Mouse (Mus musculus) granulocyte monocyte progenitor cell, adult 5-6 weeks (primary cell): ENCODE results near the gene Dclk2. TPM values are rescaled to one million over a fixed set of nuclear protein-coding genes. Genes with fewer than 3 reads are reported as not detected.

ENCODE experiments used
- ATAC-seq: replicated peaks from 2 replicates; pipeline ENCODE4 v1.8.0; 2016; ENCODE audit warnings: mild to moderate bottlenecking, moderate TSS enrichment, inconsistent platforms; ENCODE audit not compliant: poor library complexity, severe bottlenecking
- total RNA-seq, 2 experiments: library from RNA; stranded (forward) in 1 of 2; stranded (reverse) in 1 of 2; fragments of 200-712, 200-1000 nt in 1 of 2; fragments of >200 nt in 1 of 2; fragmentation: Nextera tagmentation in 1 of 2; gene quantifications; 2 replicates each; pipeline ENCODE4 v1.2.3; 2014 to 2017

Gene Dclk2
- total RNA-seq, 2 experiments from 2014 or later: under 0.01 to 0.62 TPM

DNA sequence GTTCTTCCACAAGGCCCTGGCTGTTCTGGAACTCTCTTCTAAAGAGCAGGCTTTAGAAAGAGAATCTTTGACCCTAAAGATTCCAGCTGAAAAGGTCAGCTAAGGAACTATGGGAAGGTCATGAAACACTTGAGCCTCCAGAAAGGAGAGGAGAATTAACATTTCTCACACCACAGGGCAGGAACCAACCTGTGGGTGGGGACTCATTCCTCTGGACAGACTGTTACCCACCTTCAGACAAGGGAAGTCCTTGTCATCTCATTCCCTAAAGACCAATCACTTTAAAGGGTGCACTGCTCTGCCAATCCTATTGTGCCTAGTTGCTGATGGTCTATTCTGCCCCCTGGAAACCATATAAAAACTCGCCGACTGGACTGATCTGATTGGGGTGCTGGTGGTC is 73.1 kb downstream of the Dclk2 start:
- no peak for ATAC-seq

DNA sequence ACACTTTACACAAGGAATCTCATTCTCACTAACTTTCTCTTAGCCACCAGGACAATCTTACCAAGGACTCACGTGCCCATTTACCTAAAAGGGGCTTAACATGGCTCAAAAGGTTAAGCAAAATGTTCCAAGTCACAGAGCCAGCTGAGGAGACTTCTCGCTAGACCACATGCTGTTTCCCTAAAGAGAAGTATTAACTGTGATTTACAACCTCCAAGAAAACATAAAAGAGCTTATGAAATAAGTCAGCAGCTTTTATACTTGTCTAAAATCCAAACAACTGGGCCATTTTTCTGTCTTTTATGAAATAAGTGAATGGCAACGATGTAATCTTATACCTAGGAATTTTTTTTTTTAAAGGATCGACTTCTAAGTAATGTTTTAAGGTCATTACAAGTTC is 74.6 kb downstream of the Dclk2 start:
- ATAC-seq: no peak

DNA sequence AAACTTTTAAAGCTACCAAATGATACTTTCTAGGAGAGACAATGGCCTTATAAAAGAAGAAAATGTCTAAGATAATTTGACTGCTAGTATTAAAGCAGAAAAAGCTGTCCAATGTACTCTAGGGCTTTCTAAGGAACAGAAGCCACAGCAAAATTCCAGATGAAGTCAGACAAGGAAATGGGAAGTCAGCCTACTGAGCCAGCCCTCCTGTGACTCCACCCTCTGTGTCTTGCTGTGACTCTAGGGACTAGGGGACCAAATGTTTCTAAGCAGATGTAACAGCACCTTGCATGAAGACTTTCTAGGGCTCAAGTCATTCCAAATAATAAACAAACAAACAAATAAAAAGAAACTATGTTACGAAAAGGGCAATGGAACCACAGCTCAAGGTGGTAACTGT is 75.1 kb downstream of the Dclk2 start:
- no peak for ATAC-seq

DNA sequence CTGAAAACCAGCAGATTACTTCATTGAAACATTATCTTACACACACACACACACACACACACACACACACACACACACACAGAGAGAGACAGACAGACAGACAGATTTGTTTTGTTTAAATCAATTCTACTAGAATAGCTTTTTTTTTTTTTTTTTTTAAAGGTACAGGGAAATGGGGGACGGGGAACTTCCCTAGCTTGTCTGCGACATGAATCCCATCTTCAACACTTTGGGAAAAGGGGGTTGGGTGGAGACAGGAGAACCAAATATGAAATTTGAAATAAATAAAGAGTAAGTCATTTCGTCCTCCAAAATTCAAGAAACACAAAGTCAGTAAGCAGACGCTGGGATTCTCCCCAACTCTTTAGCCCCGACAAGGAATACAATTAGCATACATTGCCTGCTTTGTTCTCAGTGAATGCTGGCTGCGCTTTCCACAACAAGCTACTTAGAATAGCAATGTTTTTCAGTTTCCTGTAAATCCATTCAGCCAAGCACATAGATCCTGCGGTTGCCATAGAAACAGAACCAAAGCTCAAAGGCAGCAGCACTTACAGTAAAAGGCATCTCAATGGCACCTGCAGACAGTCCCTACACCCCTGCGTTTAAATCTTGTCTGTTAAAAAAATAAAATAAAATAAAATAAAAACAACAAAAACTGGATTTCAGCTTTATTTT is 75.7 kb downstream of the Dclk2 start:
- no peak for ATAC-seq

DNA sequence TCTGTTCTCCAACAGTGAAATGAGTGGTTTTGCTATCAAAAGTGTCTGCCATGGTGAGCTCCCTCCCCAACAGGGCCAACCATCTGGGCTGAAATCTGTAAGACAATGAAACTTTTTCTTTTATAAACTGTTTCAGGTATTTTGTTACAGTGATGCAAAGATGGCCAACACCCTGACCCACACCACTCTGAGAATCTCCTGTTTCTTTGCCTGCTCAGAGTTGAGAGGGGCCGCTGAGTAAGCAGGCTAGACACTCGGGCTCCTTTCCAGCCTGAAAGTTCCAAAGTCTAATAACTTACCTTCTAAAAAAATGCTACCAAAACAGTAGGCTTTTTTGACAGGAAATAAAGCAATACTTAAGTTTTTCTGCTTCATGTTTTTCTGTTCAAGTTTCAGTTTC is 78.2 kb downstream of the Dclk2 start:
- ATAC-seq: no peak

DNA sequence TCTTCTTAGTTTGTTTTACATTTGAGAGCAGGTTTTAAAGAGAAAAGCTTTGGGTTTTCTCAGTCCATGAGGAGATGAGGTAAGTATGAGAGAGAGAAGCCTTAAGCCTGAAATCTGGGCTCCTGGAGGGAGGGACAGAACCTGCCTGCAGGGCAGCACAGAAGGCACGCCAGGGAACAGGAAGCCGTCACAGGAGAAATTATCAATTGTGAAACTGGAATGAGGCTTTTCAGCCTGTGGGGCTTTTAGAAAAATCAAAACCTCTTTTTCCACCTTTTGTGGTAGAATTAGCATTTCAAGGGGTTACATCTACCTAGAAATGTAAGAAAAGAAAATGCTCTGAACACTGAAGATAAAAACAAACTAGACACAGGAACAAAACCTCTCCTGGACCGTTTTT is 81.0 kb downstream of the Dclk2 start:
- ATAC-seq: no peak

DNA sequence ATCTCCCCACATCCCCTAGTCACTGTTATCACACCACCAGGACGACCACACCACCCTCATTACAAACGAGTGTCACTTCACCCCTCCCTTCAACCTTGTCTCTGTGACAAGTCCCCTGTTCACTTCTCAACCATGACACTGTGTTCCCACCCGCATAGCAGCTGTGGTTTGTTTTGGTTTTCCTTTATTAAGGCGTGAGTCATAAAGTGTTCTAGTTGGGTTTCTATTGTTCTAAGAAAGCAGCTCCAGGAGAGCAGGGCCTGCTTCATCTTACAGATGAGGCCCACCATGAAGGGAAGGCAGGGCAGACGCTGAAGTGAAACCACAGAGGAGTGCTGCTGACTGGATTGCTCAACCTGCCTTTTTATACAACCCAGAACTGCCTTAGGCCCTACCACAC is 83.3 kb downstream of the Dclk2 start:
- peak; percentile 50 for ATAC-seq

DNA sequence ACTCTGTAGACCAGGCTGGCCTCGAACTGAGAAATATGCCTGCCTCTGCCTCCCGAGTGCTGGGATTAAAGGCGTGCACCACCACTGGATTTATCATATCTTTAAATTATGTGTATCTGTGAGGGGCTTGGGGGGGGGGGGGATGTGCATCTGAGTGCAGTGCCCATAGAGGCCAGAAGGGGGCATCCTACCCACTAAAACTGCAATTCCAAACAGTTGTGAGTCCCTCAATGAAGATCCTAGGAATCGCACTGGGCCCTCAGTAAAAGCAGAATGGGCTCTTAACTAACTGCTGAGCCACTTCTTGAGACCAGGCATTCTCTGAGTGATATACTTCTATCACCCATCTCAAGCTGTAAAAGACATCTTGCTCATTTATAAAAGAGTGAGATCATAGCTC is 85.5 kb downstream of the Dclk2 start:
- ATAC-seq: no peak

DNA sequence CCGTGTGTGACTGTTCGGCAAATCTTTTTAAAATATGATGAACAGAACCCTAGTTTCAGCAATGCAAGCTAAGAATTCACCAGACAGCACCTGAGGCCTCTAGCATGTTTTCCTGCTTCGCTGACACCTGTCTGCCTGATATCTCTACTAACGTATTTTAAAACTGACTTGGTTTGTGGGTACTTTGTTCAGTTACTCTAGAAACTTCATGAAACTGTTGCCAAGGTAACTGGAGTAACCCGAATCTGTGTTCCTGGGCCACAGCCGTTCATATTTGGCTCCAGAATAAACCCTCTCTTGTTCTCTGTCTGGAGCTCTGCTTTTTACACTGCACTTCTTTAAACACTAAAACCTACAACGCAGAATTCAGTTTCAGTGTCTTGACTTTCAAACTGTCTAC is 86.3 kb downstream of the Dclk2 start:
- ATAC-seq: no peak

DNA sequence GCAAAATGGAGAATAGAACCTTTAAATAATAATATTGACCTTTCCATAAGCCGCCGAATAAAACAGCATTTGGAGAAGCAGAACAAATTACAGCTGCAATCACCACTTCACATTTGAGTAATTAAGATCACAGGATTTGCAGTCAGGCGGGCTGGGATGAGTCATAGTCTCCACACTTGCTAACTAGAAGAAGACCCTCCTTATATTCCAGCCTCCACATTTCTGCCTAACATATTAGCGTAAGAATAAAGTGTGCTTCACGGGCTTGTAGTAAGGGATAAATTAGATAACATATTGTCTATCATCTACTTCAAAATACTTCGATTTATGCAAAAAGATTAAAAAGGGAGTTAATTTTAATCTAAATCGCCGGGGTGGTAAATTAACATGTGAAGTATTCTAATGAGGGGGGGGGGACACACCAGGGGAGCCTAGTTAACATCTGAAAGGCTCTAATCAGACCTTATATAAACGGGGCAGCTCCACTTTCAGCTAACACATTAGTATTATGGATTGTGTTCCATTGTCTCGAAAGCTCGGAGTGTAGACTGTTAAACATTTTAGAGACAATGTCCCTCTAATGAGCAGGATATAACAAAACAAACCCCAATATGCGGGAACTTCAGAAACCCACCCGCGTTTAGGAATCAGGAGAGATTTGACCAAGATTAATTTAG is 87.9 kb downstream of the Dclk2 start:
- ATAC-seq: no peak

DNA sequence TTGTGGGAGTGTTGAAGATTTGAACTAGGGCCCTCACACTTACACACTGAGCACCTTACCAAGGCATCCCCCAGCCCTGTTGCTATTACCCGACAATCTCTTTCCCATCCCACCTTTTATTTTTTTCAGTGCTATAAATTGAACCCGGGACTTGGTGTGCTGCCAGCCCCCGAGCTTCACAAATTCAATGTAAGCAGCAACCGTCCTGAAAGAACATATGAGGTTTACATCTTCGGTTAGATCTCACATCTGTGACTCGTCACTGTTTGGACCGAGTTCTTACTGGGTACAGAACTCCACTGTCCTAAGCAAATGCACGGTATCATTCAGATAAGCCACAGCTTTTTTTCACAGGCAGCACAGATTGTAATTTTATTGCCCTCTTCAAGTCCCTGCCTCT is 88.5 kb downstream of the Dclk2 start:
- no peak for ATAC-seq

DNA sequence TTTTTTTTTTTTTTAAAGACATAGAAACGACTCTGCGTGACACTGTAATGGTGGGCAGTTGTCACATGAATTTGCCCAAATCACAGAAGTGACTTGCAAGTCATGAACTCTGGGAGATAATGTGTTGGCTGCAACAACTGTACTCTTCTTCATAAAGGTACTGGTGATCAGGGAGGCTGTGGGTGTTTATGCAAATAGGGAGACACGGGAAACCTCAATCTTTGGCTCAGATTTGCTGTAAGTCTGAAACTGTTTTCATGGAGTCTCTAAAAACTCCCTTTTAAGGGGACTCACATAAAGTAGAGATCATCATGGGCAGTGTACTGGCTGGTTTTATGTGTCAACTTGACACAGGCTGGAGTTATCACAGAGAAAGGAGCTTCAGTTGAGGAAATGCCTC is 93.1 kb downstream of the Dclk2 start:
- no peak for ATAC-seq

DNA sequence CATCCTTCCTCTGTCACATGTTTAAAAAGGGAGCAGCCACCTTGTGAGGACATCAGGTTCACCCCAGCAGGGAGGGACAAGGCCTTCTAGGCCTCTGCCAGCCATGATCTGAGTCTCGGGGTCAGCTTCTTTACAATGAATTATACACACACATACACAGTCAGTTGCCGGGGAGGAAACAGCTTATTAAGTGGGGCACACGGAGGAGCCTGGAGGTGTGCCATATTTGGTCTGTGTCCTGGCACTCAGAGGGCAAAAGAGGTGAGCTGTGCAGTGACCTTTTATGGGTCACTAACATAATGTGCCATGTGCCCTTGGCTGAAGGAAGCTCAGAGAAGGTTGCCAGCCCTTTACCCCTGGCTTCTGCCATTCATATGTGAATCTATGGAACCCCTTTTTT is 99.3 kb downstream of the Dclk2 start:
- ATAC-seq: no peak

DNA sequence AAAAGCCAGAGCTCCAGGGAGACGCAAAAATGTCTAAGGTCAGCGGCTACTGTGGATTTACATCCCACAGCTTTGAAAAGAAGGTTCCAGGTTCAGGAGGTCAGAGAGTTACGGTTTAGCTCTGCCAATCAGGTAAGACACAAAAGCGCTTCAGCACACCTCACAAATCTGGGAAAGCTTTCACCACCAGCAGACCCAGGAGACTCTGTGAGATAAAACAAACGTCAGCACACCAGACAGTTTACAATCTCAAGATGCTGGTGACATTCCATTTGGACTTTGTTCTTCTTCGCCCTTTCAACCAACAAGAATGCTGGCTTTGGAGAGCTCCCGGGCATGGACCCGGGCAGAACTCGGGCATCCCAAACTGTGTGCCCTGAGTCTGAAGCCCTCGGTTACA is 100.3 kb downstream of the Dclk2 start:
- no peak for ATAC-seq

DNA sequence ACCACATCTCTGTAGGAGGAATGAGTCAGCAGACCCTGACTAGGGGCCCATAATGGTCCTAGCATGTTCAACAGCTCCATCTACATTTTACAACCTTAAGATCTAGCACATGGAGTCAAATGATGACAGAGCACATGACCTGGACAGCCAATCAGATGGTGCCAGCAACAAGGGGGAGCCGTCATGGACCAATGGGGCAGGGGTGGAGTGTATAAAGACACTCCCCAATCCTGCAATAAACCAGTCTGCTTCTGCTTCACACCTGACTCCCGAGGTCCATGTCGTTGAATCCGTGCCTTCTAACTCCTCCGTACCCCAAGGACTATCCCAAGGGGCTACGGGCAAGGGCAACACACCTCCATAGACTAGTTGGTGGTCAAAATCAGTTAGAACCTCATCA is 101.3 kb downstream of the Dclk2 start:
- no peak for ATAC-seq

DNA sequence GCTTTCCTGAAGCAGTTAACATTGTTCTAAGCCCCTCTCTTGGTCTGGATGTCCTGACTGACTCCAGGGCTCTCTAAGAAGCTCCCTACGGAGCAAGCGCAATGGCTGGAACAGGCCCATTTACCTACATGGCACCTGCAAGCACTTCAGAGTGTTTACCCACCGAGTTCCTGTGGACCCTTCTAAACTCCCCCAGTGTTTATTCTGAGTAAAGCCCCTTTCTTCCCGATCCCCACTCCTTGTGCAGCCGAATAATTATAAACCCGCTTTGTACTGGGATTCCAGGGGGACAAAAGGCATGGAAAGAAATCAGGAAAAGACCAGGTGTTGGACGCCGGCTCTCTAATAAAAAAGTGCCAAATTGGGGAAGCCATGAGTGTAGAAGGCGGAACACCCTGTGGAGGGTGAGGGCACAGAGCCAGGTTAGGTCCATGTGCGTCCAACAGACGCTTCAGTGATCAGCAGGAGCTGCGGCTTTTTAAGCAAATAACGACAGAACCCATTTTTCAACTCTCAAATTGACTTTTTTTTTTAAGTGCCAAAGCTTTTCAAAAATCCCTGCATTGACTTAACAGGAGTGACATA is 102.6 kb downstream of the Dclk2 start:
- no peak for ATAC-seq

DNA sequence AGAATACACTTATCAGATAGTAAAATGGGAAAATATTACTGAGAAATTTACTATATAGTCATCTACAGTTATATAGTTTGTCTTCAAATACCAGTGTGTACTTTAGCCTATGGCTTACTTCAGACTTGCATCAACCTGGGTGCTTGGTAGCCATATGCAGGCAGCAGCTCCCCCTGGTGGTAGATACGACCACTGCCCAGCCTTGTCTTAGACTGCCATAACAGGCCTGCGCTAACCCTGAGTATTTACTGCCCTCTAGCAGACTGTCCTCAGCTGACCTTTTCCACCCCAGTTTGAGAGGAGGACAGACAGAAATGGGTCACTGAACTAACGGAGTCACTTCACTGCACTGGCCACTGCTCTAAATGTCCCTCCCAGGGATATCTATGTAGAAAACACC is 108.0 kb downstream of the Dclk2 start:
- peak; percentile 98 for ATAC-seq

DNA sequence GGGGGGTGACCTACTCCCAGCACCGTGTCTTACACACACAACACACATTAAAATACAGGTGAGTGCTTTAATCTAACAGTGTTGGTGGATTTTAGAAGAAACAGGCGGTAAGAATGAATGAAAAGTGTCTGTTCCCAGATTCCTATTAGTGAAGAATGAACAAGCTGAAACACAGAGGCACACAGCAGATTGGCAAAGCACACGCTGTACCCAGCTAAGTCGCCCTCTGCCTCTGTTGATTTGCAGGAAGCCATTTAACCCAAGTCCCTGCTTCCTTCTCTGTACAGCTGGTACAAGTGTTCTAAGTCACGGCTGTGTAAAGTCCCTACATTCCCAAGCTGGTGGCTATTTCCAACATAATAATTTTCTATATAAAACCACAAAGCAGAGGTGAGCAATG is 109.7 kb downstream of the Dclk2 start:
- ATAC-seq: no peak

DNA sequence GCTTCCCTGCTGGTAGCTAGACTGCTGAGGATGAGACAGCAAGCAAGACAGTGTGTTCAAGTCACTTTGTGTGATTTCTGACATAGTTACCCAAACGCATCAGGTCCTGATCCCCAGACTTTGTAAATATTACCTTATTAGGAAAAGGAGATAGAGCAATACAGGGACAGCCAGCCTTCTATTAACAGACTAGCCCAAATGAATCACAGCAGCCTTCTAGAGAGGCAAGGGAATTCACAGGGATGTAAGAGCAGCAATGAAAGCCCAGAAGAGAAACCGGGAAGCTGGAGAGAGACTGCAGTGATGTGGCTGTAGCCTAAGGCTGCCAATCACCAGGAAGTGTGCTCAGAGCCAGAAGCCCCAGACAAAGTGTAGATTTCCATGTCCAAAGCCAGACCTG is 111.0 kb downstream of the Dclk2 start:
- ATAC-seq: no peak

DNA sequence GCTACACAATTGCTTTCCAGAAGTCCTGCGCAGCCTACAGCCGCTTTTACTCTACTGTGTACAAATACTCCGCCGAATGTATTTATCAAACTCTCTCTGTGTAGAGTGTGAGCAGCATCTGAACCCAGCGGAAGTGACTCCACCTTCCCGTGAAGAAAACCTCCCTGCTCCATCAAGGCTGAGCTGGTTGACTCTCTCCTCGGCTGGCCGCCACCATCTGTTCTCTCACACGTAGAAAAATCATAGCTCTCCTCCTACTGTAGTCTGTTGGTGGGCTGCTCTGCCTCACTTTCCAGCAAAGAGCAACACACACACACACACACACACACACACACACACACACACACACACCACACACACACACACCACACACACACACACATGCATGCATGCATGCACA is 111.5 kb downstream of the Dclk2 start:
- ATAC-seq: no peak

DNA sequence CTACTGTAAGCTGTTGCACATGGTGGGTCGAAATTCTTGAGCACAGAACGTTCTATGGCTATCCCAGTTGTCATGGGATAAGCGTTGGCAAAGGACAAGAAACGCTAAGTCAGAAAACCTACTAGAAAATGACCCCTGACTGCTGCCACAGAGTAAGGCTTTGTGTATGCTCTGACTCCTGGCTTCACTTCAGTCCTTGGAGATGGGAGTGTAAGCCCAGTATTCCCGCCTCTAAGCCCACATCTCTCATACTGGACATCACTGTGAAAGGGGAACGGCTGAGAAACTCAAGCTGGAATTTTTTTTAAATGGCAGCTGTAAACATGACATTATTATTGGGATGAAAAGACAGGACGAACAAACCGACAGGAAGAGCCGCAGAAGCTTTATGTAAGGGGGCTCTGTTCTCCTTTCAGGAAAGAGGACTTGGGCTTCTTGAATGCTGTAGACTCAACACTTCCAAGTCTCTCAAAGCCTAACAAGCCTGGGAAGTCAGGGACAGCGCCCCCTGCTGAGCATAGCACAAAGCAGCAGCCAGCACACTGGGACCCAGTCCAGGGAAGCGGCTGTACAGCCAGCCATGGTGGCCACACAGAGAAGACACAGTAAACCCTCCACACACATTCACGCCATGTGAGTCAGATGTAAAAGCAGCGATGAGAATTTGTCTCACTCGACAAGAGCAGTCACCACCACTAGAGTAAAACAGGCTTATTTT is 112.7 kb downstream of the Dclk2 start:
- ATAC-seq: peak; percentile 58
